Mouse (Mus musculus): ENCODE results near the gene Prkaca. TPM values are rescaled to one million over a fixed set of nuclear protein-coding genes. Genes with fewer than 3 reads are reported as not detected.

Gene Prkaca
- total and polyA plus RNA-seq, 3 experiments = 24.7 to 74.9 TPM; not detected in 1

- TF ChIP-seq ZKSCAN1 (IDR thresholded peaks at IDR 0.05; ENCODE audit: low read depth, low read length) = no peak
- peak; percentile 87 for TF ChIP-seq ZNF384 (IDR thresholded peaks at IDR 0.05; ENCODE audit: low read depth, low read length)
- Histone ChIP-seq H3K79me2 (ENCODE audit: control insufficient read depth, insufficient read depth, low read length, poor library complexity) (peaks cover 14% of the 10 kb centered on the region), H3K4me1 (ENCODE audit: control insufficient read depth in 1 of 2, insufficient read depth in 2 of 2, low read length in 2 of 2) (peaks cover 8 to 13% of the 10 kb centered on the region in 2 experiments), H3K9me3 (replicated peaks; ENCODE audit: insufficient read depth, low read length) (no peaks in the 10 kb centered on the region), H3K9ac (ENCODE audit: control insufficient read depth, low read depth, low read length, poor library complexity, severe bottlenecking) (no peak overlapping the region), H3K4me3 (ENCODE audit: control insufficient read depth in 1 of 2, insufficient read depth in 1 of 2, low read depth in 2 of 2, low read length in 2 of 2) (no peak overlapping the region), H3K36me3 (ENCODE audit: control insufficient read depth in 1 of 2, insufficient read depth in 2 of 2, low read length in 2 of 2) (peaks cover 0 to 8% of the 10 kb centered on the region in 2 experiments; a peak in 3 of 4 replicates), H3K27ac (ENCODE audit: control insufficient read depth, low read depth, low read length) (no peak overlapping the region), H3K27me3 (ENCODE audit: control insufficient read depth in 1 of 2, insufficient read depth in 2 of 2, low read length in 2 of 2) (no peaks in the 10 kb centered on the region)
- no peak for DNase-seq (ENCODE audit: low read depth, low spot score)
Observed at GRCm38 (mm10) chr8:83994030-83994429, 21.2 kb downstream of the Prkaca start.

- peaks cover 3 to 12% of the 10 kb centered on the region in 2 experiments; a peak in 2 of 4 replicates for H3K36me3 ChIP-seq (ENCODE audit: control insufficient read depth in 1 of 2, insufficient read depth in 2 of 2, low read length in 2 of 2)
- peak overlapping the region; percentile 79 for H3K9ac ChIP-seq (ENCODE audit: control insufficient read depth, low read depth, low read length, poor library complexity, severe bottlenecking)
- H3K4me1 ChIP-seq (ENCODE audit: control insufficient read depth in 1 of 2, insufficient read depth in 2 of 2, low read length in 2 of 2) = peaks cover 4 to 20% of the 10 kb centered on the region in 2 experiments
- no peak for DNase-seq (ENCODE audit: low read depth, low spot score)
- peak overlapping the region; percentile 68 for H3K27ac ChIP-seq (ENCODE audit: control insufficient read depth, low read depth, low read length)
- H3K4me3 ChIP-seq (ENCODE audit: control insufficient read depth in 1 of 2, insufficient read depth in 1 of 2, low read depth in 2 of 2, low read length in 2 of 2) = peak overlapping the region; percentile 55 to 97; a peak in 3 of 4 replicates
- TF ChIP-seq SIN3A (IDR thresholded peaks at IDR 0.05; ENCODE audit: low read length) (no peak), GATA1 (IDR thresholded peaks at IDR 0.05; ENCODE audit: low read depth, low read length) (no peak), POLR2AphosphoS2 (IDR thresholded peaks at IDR 0.05; ENCODE audit: low read length) (no peak), ZNF384 (IDR thresholded peaks at IDR 0.05; ENCODE audit: low read depth, low read length) (no peak), RAD21 (IDR thresholded peaks at IDR 0.05; ENCODE audit: low read depth, low read length) (no peak), MYC (IDR thresholded peaks at IDR 0.05; ENCODE audit: low read depth, low read length) (no peak), JUND (IDR thresholded peaks at IDR 0.05; ENCODE audit: low read depth, low read length) (no peak), POLR2AphosphoS5 (IDR thresholded peaks at IDR 0.05; ENCODE audit: borderline replicate concordance, low read depth, low read length) (no peak), USF2 (IDR thresholded peaks at IDR 0.05; ENCODE audit: borderline replicate concordance in 1 of 2, insufficient read depth in 1 of 2, low read depth in 1 of 2, low read length in 2 of 2) (no peak), MYB (IDR thresholded peaks at IDR 0.05; ENCODE audit: low read depth, low read length) (no peak), HCFC1 (IDR thresholded peaks at IDR 0.05; ENCODE audit: low read depth, low read length) (no peak), UBTF (IDR thresholded peaks at IDR 0.05; ENCODE audit: borderline replicate concordance, insufficient read depth, low read depth, low read length) (no peak), EP300 (IDR thresholded peaks at IDR 0.05; ENCODE audit: low read depth in 1 of 2, low read length in 2 of 2) (no peak), CTCF (IDR thresholded peaks at IDR 0.05 in 2 of 3, conservative IDR thresholded peaks at IDR 0.05 in 1 of 3; ENCODE audit: control insufficient read depth in 1 of 3, insufficient read depth in 1 of 3, low read depth in 2 of 3, low read length in 3 of 3, poor library complexity in 1 of 3, severe bottlenecking in 1 of 3) (no peak), SMC3 (IDR thresholded peaks at IDR 0.05; ENCODE audit: low read depth, low read length) (no peak)
- peaks cover 20% of the 10 kb centered on the region for H3K79me2 ChIP-seq (ENCODE audit: control insufficient read depth, insufficient read depth, low read length, poor library complexity)
- H3K9me3 ChIP-seq (replicated peaks; ENCODE audit: insufficient read depth, low read length) = no peaks in the 10 kb centered on the region
- no peaks in the 10 kb centered on the region for H3K27me3 ChIP-seq (ENCODE audit: control insufficient read depth in 1 of 2, insufficient read depth in 2 of 2, low read length in 2 of 2)
Observed at GRCm38 (mm10) chr8:83995973-83996372, 23.2 kb downstream of the Prkaca start.

All from MEL (cell line).